Mouse (Mus musculus) thymus, adult 2 months (tissue): ENCODE measurements around the gene Atp11b. TPM values are rescaled to one million over a fixed set of nuclear protein-coding genes. Genes with fewer than 3 reads are reported as not detected.

Experiments
- DNase-seq: peaks from one replicate; pipeline ENCODE4 v3.0.0; 2021
- H3K27ac ChIP-seq: fragments of 200-500 bp; 2 replicates; pipeline ENCODE4 v1.5.1; 2012; ENCODE audit warnings: low read length, control low read depth; ENCODE audit not compliant: control insufficient read depth, insufficient read depth
- H3K27me3 ChIP-seq: fragments of 200-500 bp; 2 replicates; pipeline ENCODE4 v1.6.1; 2012; ENCODE audit warnings: mild to moderate bottlenecking, low read length, moderate library complexity, mixed read lengths; ENCODE audit not compliant: control insufficient read depth, insufficient read depth
- H3K36me3 ChIP-seq: fragments of 200-500 bp; 2 replicates; pipeline ENCODE4 v1.6.1; 2012; ENCODE audit warnings: mild to moderate bottlenecking, low read length, moderate library complexity; ENCODE audit not compliant: control insufficient read depth, insufficient read depth
- H3K4me1 ChIP-seq: fragments of 200-500 bp; replicated peaks from 2 replicates; pipeline ENCODE4 v1.6.1; 2012; ENCODE audit warnings: low read length; ENCODE audit not compliant: control insufficient read depth, insufficient read depth
- H3K4me3 ChIP-seq: fragments of 200-500 bp; 2 replicates; pipeline ENCODE4 v1.5.1; 2012; ENCODE audit warnings: mild to moderate bottlenecking, low read length, control low read depth, moderate library complexity; ENCODE audit not compliant: control insufficient read depth, insufficient read depth
- CTCF ChIP-seq: fragments of 200-500 bp; IDR thresholded peaks from 2 replicates; pipeline ENCODE4 v1.5.1; 2012; ENCODE audit warnings: mild to moderate bottlenecking, control low read depth, low read length, moderate library complexity, borderline replicate concordance; ENCODE audit not compliant: control insufficient read depth, poor library complexity, insufficient read depth; ENCODE audit errors: extremely low read depth
- POLR2A ChIP-seq: fragments of 200-500 bp; IDR thresholded peaks from 2 replicates; pipeline ENCODE4 v1.6.1; 2012; ENCODE audit warnings: mild to moderate bottlenecking, low read length, control low read depth, moderate library complexity; ENCODE audit not compliant: control insufficient read depth, poor library complexity, insufficient read depth; ENCODE audit errors: extremely low read depth
- WGBS: fragments of 180-500 bp; shearing (Covaris S2); methylation state at CpG from one replicate; pipeline ENCODE4 v1.1.7; 2018; 5-methylcytosine and 5-hydroxymethylcytosine counted together
- polyA plus RNA-seq: library from polyadenylated mRNA; depleted of rRNA; stranded (reverse); fragments of >200 nt; gene quantifications from 2 replicates; pipeline ENCODE4 v1.2.3, GENCODE M21; 2012

Atp11b gene
- polyA plus RNA-seq, 1 experiment = 37.5 TPM

GRCm38 (mm10) chr3:35764637-35765617, 11.0 kb downstream of the Atp11b start:
- TF ChIP-seq POLR2A = no peak
- no peak for TF ChIP-seq CTCF
- Histone ChIP-seq H3K27me3 (no peaks in the 10 kb centered on the region), H3K4me3 (no peak overlapping the region), H3K27ac (no peak overlapping the region), H3K36me3 (no peaks in the 10 kb centered on the region), H3K4me1 (no peaks in the 10 kb centered on the region)
- no peak for DNase-seq
- WGBS = 62% methylated on average over 7 of the region's 7 CpGs

GRCm38 (mm10) chr3:35779748-35780147, 25.8 kb downstream of the Atp11b start:
- H3K36me3 ChIP-seq = no peaks in the 10 kb centered on the region
- 77% methylated on average over 3 of the region's 3 CpGs for WGBS
- DNase-seq = no peak
- TF ChIP-seq CTCF = no peak
- TF ChIP-seq POLR2A = no peak
- H3K4me3 ChIP-seq = no peak overlapping the region
- no peaks in the 10 kb centered on the region for H3K4me1 ChIP-seq
- H3K27me3 ChIP-seq = no peaks in the 10 kb centered on the region
- H3K27ac ChIP-seq = no peak overlapping the region

- 34% methylated on average over 2 of the region's 2 CpGs for WGBS
- Histone ChIP-seq H3K27ac (no peak overlapping the region), H3K36me3 (peaks cover 42% of the 10 kb centered on the region), H3K27me3 (no peaks in the 10 kb centered on the region), H3K4me3 (no peak overlapping the region), H3K4me1 (peaks cover 2% of the 10 kb centered on the region; the same call in 1 of the 2 replicates)
- TF ChIP-seq CTCF = no peak
- TF ChIP-seq POLR2A = no peak
- DNase-seq = no peak
These were observed 48.1 kb downstream of the Atp11b start for GRCm38 (mm10) chr3:35802040-35802439.

GRCm38 (mm10) chr3:35819887-35820286, 66.0 kb downstream of the Atp11b start:
- DNase-seq = no peak
- H3K4me1 ChIP-seq = no peaks in the 10 kb centered on the region
- no peak overlapping the region for H3K27ac ChIP-seq
- H3K27me3 ChIP-seq = no peaks in the 10 kb centered on the region
- H3K4me3 ChIP-seq = no peak overlapping the region
- 97% methylated on average over 3 of the region's 3 CpGs for WGBS
- TF ChIP-seq CTCF (no peak), POLR2A (no peak)
- H3K36me3 ChIP-seq = peaks cover 16% of the 10 kb centered on the region

DNA sequence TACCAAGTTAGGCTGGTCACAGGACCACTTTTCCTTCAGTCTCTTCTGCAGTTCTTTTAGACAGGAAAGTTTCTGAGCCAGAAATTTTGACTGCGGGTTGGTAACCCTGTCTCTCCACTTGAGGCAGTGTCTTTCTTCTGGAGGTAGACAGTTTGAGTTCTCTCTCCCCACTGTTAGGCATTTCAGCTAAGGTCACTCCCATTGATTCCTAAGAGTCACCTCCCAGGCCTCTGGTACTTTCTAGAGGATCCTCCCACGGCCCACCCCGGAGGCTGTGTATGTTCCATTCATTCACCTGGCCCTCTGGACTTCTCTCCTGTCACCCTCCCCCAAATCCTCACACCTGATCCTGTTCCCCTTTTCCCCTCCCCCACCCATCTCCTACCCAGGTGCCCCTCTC, 68.1 kb downstream of the Atp11b start:
- Histone ChIP-seq H3K27ac (no peak overlapping the region), H3K27me3 (no peaks in the 10 kb centered on the region), H3K4me1 (no peaks in the 10 kb centered on the region), H3K36me3 (peaks cover 16% of the 10 kb centered on the region), H3K4me3 (no peak overlapping the region)
- no peak for DNase-seq
- no peak for TF ChIP-seq POLR2A
- no peak for TF ChIP-seq CTCF
- WGBS = 98% methylated on average over 3 of the region's 3 CpGs

DNA sequence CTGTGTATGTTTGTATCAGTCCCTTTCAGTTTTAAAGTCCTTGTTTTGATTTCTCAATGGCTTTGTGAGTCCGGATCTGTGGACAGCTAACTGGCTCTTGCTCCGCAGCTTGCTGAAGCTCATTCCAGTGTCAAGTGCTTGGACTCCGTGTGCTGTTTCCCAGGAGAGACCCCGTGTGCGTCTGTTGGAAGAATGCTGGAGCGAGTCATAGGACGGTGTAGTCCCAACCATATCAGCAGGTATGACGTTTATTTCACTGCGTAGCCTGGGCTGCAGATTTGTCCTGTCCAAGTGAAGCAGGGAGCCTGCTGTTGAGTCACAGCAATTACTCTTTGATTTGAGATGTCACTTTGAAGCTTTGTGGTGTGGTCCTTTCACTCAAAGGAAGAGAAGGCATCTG, 95.4 kb downstream of the Atp11b start:
- no peaks in the 10 kb centered on the region for H3K27me3 ChIP-seq
- WGBS = 96% methylated on average over 9 of the region's 9 CpGs

More for the DNA sequence above, 95.4 kb downstream of the Atp11b start:
- Histone ChIP-seq H3K27ac (no peak overlapping the region), H3K4me1 (no peaks in the 10 kb centered on the region), H3K4me3 (no peak overlapping the region), H3K36me3 (peaks cover 24% of the 10 kb centered on the region)
- no peak for TF ChIP-seq POLR2A
- TF ChIP-seq CTCF = no peak
- no peak for DNase-seq
